Mouse (Mus musculus) lung, postnatal 10 days (tissue): Measurements from ENCODE around the gene Fbrs.
"Not testable (repeated sequence)": the region's sequence is repeated elsewhere in the genome, so short reads cannot be mapped to it uniquely, and the experiment has no call there.

ENCODE experiments used
- DNase-seq: peaks from one replicate; pipeline ENCODE4 v3.0.0; 2021

Fbrs gene

GRCm38 (mm10) chr7:127476855-127477254 lies 2.1 kb upstream of the Fbrs start:
- DNase-seq, result no peak

- DNase-seq, result peak; percentile 100
Observed at GRCm38 (mm10) chr7:127477687-127478634, 1.0 kb upstream of the Fbrs start.

GRCm38 (mm10) chr7:127479318-127480225 lies 573 bp downstream of the Fbrs start:
- peak; percentile 52 for DNase-seq

- peak; percentile 29 for DNase-seq
Observed at GRCm38 (mm10) chr7:127480321-127480720, 1.3 kb downstream of the Fbrs start.

GRCm38 (mm10) chr7:127485416-127485815 lies 6.4 kb downstream of the Fbrs start:
- DNase-seq, result no peak

- not testable (repeated sequence) for DNase-seq
Observed at GRCm38 (mm10) chr7:127488364-127488763, 9.4 kb downstream of the Fbrs start.

GRCm38 (mm10) chr7:127489982-127490381 lies 11.0 kb downstream of the Fbrs start:
- DNase-seq, result no peak

GRCm38 (mm10) chr7:127491846-127492245 lies 12.8 kb downstream of the Fbrs start:
- no peak for DNase-seq

GRCm38 (mm10) chr7:127494648-127495047 lies 15.6 kb downstream of the Fbrs start:
- DNase-seq, result no peak

GRCm38 (mm10) chr7:127497382-127497781 lies 18.4 kb downstream of the Fbrs start:
- DNase-seq, result no peak

GRCm38 (mm10) chr7:127498407-127498806 lies 19.4 kb downstream of the Fbrs start:
- DNase-seq, result peak; percentile 72

GRCm38 (mm10) chr7:127508291-127508690 lies 29.3 kb downstream of the Fbrs start:
- DNase-seq, result no peak

- not testable (repeated sequence) for DNase-seq
Observed at GRCm38 (mm10) chr7:127509830-127510229, 30.8 kb downstream of the Fbrs start.

- DNase-seq, result peak; percentile 28
Observed at GRCm38 (mm10) chr7:127511241-127511640, 32.2 kb downstream of the Fbrs start.

GRCm38 (mm10) chr7:127511808-127512230 lies 32.8 kb downstream of the Fbrs start, which contains the start of gene Srcap:
TSS of gene Srcap (plus strand) at chr7:127511983.
- DNase-seq, result peak; percentile 98

GRCm38 (mm10) chr7:127512231-127513015 lies 33.4 kb downstream of the Fbrs start:
- DNase-seq, result peak; percentile 94

- DNase-seq, result no peak
Observed at GRCm38 (mm10) chr7:127513016-127513390, 34.0 kb downstream of the Fbrs start.

- no peak for DNase-seq
Observed at GRCm38 (mm10) chr7:127513781-127514180, 34.8 kb downstream of the Fbrs start.

- DNase-seq, result no peak
Observed at GRCm38 (mm10) chr7:127515846-127516245, 36.8 kb downstream of the Fbrs start.

GRCm38 (mm10) chr7:127516344-127516743 lies 37.3 kb downstream of the Fbrs start:
- no peak for DNase-seq

GRCm38 (mm10) chr7:127519284-127519683 lies 40.3 kb downstream of the Fbrs start, which contains the start of gene Gm42715:
TSS of gene Gm42715 (plus strand) at chr7:127519584.
- DNase-seq, result no peak
